Mouse (Mus musculus) right cerebral cortex, postnatal 36 days (tissue): ENCODE measurements at regions not wholly inside any gene's neighbourhood (a gene's known extent, or its start where the extent isn't known, plus 50 kb on each side); places are given as distances from the start of the nearest gene placed in this dataset.

Source experiments
- DNase-seq, 2 experiments: peaks; one replicate each; pipeline ENCODE4 v3.0.0; 2022; ENCODE audit warnings: low spot score in 2 of 2, mixed read lengths in 1 of 2

GRCm38 (mm10) chr2:137715891-137716290 is 540.5 kb upstream of the Btbd3 start:
- no peak for DNase-seq

- no peak for DNase-seq
Observed at GRCm38 (mm10) chr2:137706528-137706988, 549.8 kb upstream of the Btbd3 start.

- peak in 1 of 2 experiments; percentile 19 for DNase-seq
Observed at GRCm38 (mm10) chr2:137705724-137706422, 550.5 kb upstream of the Btbd3 start.

GRCm38 (mm10) chr2:137704948-137705723 is 551.2 kb upstream of the Btbd3 start:
- no peak for DNase-seq

- no peak for DNase-seq
Observed at GRCm38 (mm10) chr2:137704565-137704947, 551.8 kb upstream of the Btbd3 start.

GRCm38 (mm10) chr2:137704051-137704450 is 552.3 kb upstream of the Btbd3 start:
- no peak for DNase-seq

GRCm38 (mm10) chr2:137695885-137696284 is 560.5 kb upstream of the Btbd3 start:
- DNase-seq: no peak

GRCm38 (mm10) chr2:137694020-137694419 is 562.3 kb upstream of the Btbd3 start:
- DNase-seq: no peak

GRCm38 (mm10) chr2:137687208-137687607 is 569.2 kb upstream of the Btbd3 start:
- DNase-seq: no peak

GRCm38 (mm10) chr2:137686735-137687134 is 569.6 kb upstream of the Btbd3 start:
- DNase-seq: no peak

GRCm38 (mm10) chr2:137681762-137682161 is 565.3 kb upstream of the Jag1 start:
- no peak for DNase-seq

GRCm38 (mm10) chr2:137663171-137663570 is 546.7 kb upstream of the Jag1 start:
- no peak for DNase-seq

GRCm38 (mm10) chr2:137662216-137662615 is 545.8 kb upstream of the Jag1 start:
- DNase-seq: no peak

- DNase-seq: no peak
Observed at GRCm38 (mm10) chr2:137660449-137660848, 544.0 kb upstream of the Jag1 start.

GRCm38 (mm10) chr2:137654296-137654695 is 537.9 kb upstream of the Jag1 start:
- DNase-seq: no peak

- no peak for DNase-seq
Observed at GRCm38 (mm10) chr2:137644160-137644559, 527.7 kb upstream of the Jag1 start.

GRCm38 (mm10) chr2:137643269-137644055 is 527.0 kb upstream of the Jag1 start:
- no peak for DNase-seq

GRCm38 (mm10) chr2:137635019-137635621 is 518.7 kb upstream of the Jag1 start:
- no peak for DNase-seq

GRCm38 (mm10) chr2:137616637-137617036 is 500.2 kb upstream of the Jag1 start:
- peak; percentile 6 to 9 for DNase-seq

- no peak for DNase-seq
Observed at GRCm38 (mm10) chr2:137613791-137614190, 497.3 kb upstream of the Jag1 start.

- DNase-seq: no peak
Observed at GRCm38 (mm10) chr2:137608506-137608905, 492.1 kb upstream of the Jag1 start.

GRCm38 (mm10) chr2:137598136-137598535 is 481.7 kb upstream of the Jag1 start:
- DNase-seq: no peak
